In genomic region chr13:113266495-113266951, GRCm38 (mm10) we compare ENCODE assay signal across 8 mouse cellular contexts. TPM values are rescaled to one million over a fixed set of nuclear protein-coding genes. Genes with fewer than 3 reads are reported as not detected.
DNase-seq lines count a peak whose midpoint lies in the region; ATAC-seq and TF ChIP-seq lines count a peak whose summit lies in the region.

No protein-coding gene starts in this region.

- 33% methylated on average over 9 of the region's 9 CpGs for WGBS in forebrain, embryonic 12.5 days
- 20% methylated on average over 9 of the region's 9 CpGs for WGBS in heart, postnatal 0 days
- WGBS in lung, adult 2 months = 21% methylated on average over 9 of the region's 9 CpGs

- peak; percentile 30; the same call in 1 of the 2 replicates for ATAC-seq in forebrain, embryonic 12.5 days (ENCODE audit: low FRiP score)
- no peak for ATAC-seq in heart, postnatal 0 days (ENCODE audit: insufficient read depth, low read depth)
- peak; percentile 34; the same call in 1 of the 2 replicates for ATAC-seq in neutrophil, adult 5-6 weeks (ENCODE audit: extremely low read depth, insufficient number of reproducible peaks, low FRiP score, poor library complexity, severe bottlenecking)

- no peak overlapping the region for H3K9ac ChIP-seq in ES-E14 (ENCODE audit: insufficient read depth, low read depth, low read length, poor library complexity, severe bottlenecking)
- no peak overlapping the region for H3K9ac ChIP-seq in forebrain, embryonic 12.5 days
- no peak overlapping the region for H3K9ac ChIP-seq in heart, postnatal 0 days (replicated peaks; ENCODE audit: low read depth, low read length)

- no peak overlapping the region for H3K27ac ChIP-seq in ES-E14 (ENCODE audit: insufficient read depth, low read depth, low read length, poor library complexity, severe bottlenecking)
- no peak overlapping the region for H3K27ac ChIP-seq in forebrain, embryonic 12.5 days
- H3K27ac ChIP-seq in heart, postnatal 0 days (ENCODE audit: low read depth) = no peak overlapping the region

- TF ChIP-seq EP300 in heart, postnatal 0 days (IDR thresholded peaks at IDR 0.05; ENCODE audit: low read depth) = no peak

- H3K27me3 ChIP-seq in forebrain, embryonic 12.5 days = no peaks in the 10 kb centered on the region
- 0 out of 2 replicates have a peak, but pooled peaks cover 5% of the 10 kb centered on the region for H3K27me3 ChIP-seq in heart, postnatal 0 days (ENCODE audit: control insufficient read depth, insufficient read depth, low read length)

- no peak overlapping the region for H3K4me3 ChIP-seq in ES-E14 (ENCODE audit: insufficient read depth in 1 of 2, low read depth in 1 of 2, low read length in 2 of 2, poor library complexity in 1 of 2, severe bottlenecking in 1 of 2)
- H3K4me3 ChIP-seq in forebrain, embryonic 12.5 days (replicated peaks) = no peak overlapping the region
- H3K4me3 ChIP-seq in heart, postnatal 0 days (ENCODE audit: low read depth, low read length) = no peak overlapping the region
- peak overlapping the region; percentile 29 for H3K4me3 ChIP-seq in lung, adult 2 months (replicated peaks; ENCODE audit: extremely low read depth, low read depth, low read length)

- DNase-seq in ES-E14 (ENCODE audit: low read depth, low spot score) = peak; percentile 69
- DNase-seq in c-Kit-positive CD71-positive TER-119-negative erythroid progenitor cells, embryonic 14.5 days (ENCODE audit: low read depth) = peak; percentile 46
- DNase-seq in heart, postnatal 0 days (ENCODE audit: low spot score) = peak; percentile 56
- peak; percentile 84 to 85 for DNase-seq in kidney, postnatal 4 days
- DNase-seq in lung, adult 2 months = peak; percentile 73
- peak; percentile 17 to 70 for DNase-seq in thymus, postnatal 10 days (ENCODE audit: low spot score in 2 of 2)

- in situ Hi-C loops in ES-E14 (cut with MboI; ENCODE audit: low sequenced_read_pairs in 2 of 2, unreplicated experiment in 2 of 2) = loop anchor here in 1 of 2 experiments (25.0 kb wide), 1 partner anchor 204 kb away; no protein-coding TSS in a partner anchor

- no peak overlapping the region for H3K4me2 ChIP-seq in forebrain, embryonic 12.5 days
- peak overlapping the region; percentile 36; the same call in 1 of the 2 replicates for H3K4me2 ChIP-seq in heart, postnatal 0 days (ENCODE audit: low read depth, low read length)

- peak; percentile 85 for TF ChIP-seq CTCF in heart, postnatal 0 days (IDR thresholded peaks at IDR 0.05; ENCODE audit: low read depth)
- peak; percentile 31 for TF ChIP-seq CTCF in lung, adult 2 months (IDR thresholded peaks at IDR 0.05; ENCODE audit: insufficient read depth, low read length)

- no peaks in the 10 kb centered on the region for H3K9me3 ChIP-seq in ES-E14 (ENCODE audit: control insufficient read depth, insufficient read depth, low read depth, low read length)
- no peaks in the 10 kb centered on the region for H3K9me3 ChIP-seq in forebrain, embryonic 12.5 days
- H3K9me3 ChIP-seq in heart, postnatal 0 days (replicated peaks; ENCODE audit: control insufficient read depth, low read length) = no peaks in the 10 kb centered on the region

- no peak for TF ChIP-seq POLR2A in lung, adult 2 months (IDR thresholded peaks at IDR 0.05; ENCODE audit: borderline replicate concordance, extremely low read depth, low read depth, low read length)

- H3K36me3 ChIP-seq in ES-E14 (ENCODE audit: control insufficient read depth, insufficient read depth, low read length, poor library complexity, severe bottlenecking) = no peaks in the 10 kb centered on the region
- no peaks in the 10 kb centered on the region for H3K36me3 ChIP-seq in forebrain, embryonic 12.5 days (replicated peaks)
- H3K36me3 ChIP-seq in heart, postnatal 0 days (replicated peaks; ENCODE audit: control insufficient read depth, insufficient read depth, low read length) = no peaks in the 10 kb centered on the region

- peaks cover 2% of the 10 kb centered on the region in 2 experiments; a peak in 1 of 4 replicates for H3K4me1 ChIP-seq in ES-E14 (ENCODE audit: control insufficient read depth in 2 of 2, insufficient read depth in 2 of 2, low read length in 2 of 2, poor library complexity in 1 of 2)
- H3K4me1 ChIP-seq in forebrain, embryonic 12.5 days = no peaks in the 10 kb centered on the region
- no peaks in the 10 kb centered on the region for H3K4me1 ChIP-seq in heart, postnatal 0 days (ENCODE audit: control insufficient read depth, insufficient read depth)
- H3K4me1 ChIP-seq in lung, adult 2 months (ENCODE audit: control insufficient read depth, insufficient read depth, low read length) = peaks cover 2% of the 10 kb centered on the region; the same call in 1 of the 2 replicates

TF ChIP-seq in ES-E14, 5 proteins besides CTCF, POLR2A, EP300 and RAD21:
- no peak for TF ChIP-seq ZNF384 (IDR thresholded peaks at IDR 0.05; ENCODE audit: low read depth, low read length)
- TF ChIP-seq CHD2 (IDR thresholded peaks at IDR 0.05; ENCODE audit: low read depth, low read length) = no peak
- no peak for TF ChIP-seq MAFK (IDR thresholded peaks at IDR 0.05; ENCODE audit: insufficient read depth, low read depth, low read length)
- 0 out of 2 replicates have a peak, but pooled peaks have one; percentile 6 for TF ChIP-seq ZC3H11A (IDR thresholded peaks at IDR 0.05; ENCODE audit: borderline replicate concordance, low read depth, low read length)
TF ChIP-seq in ES-E14: peak in this region for 1.

RNA-seq across cellular contexts. Expression of gene BC067074, which starts 26.4 kb away (rescaled TPM):
- 4.1 and 6.6 TPM in 2 replicates for total RNA-seq in ES-E14 (2012; rRNA removed)
- polyA plus RNA-seq in forebrain, embryonic 12.5 days (2016; fragmentation: Nextera tagmentation; extraction: Ambion mirVana) = 2.0 and 2.2 TPM in 2 replicates
- 1.8 and 4.7 TPM in 2 replicates for total RNA-seq in heart, postnatal 0 days (2014; rRNA removed; ENCODE audit: low replicate concordance)
- polyA plus RNA-seq in heart, postnatal 0 days (2015; fragmentation: Nextera tagmentation; extraction: Ambion mirVana) = 1.1 and 1.3 TPM in 2 replicates
- 4.2 and 6.2 TPM in 2 replicates for polyA plus RNA-seq in lung, adult 2 months (2012; rRNA removed)
- not detected in 2 replicates for total RNA-seq in neutrophil, adult 5-6 weeks (2017)

RNA-seq across cellular contexts. Expression of gene Gzmk, which starts 40.8 kb away (rescaled TPM):
- total RNA-seq in ES-E14 (2012; rRNA removed) = not detected in 2 replicates
- not detected in 2 replicates for polyA plus RNA-seq in forebrain, embryonic 12.5 days (2016; fragmentation: Nextera tagmentation; extraction: Ambion mirVana)
- not detected in 2 replicates for total RNA-seq in heart, postnatal 0 days (2014; rRNA removed; ENCODE audit: low replicate concordance)
- not detected in 2 replicates for polyA plus RNA-seq in heart, postnatal 0 days (2015; fragmentation: Nextera tagmentation; extraction: Ambion mirVana)
- polyA plus RNA-seq in lung, adult 2 months (2012; rRNA removed) = 0.11 TPM in 1 of 2 replicates, not detected in the other
- total RNA-seq in neutrophil, adult 5-6 weeks (2017) = 0.58 TPM in 1 of 2 replicates, not detected in the other

RNA-seq across cellular contexts. Expression of gene Esm1, which starts 57.1 kb away (rescaled TPM):
- not detected in 2 replicates for total RNA-seq in ES-E14 (2012; rRNA removed)
- polyA plus RNA-seq in forebrain, embryonic 12.5 days (2016; fragmentation: Nextera tagmentation; extraction: Ambion mirVana) = 1.4 and 2.5 TPM in 2 replicates
- total RNA-seq in heart, postnatal 0 days (2014; rRNA removed; ENCODE audit: low replicate concordance) = 1.7 TPM in 1 of 2 replicates, not detected in the other
- 0.61 and 0.78 TPM in 2 replicates for polyA plus RNA-seq in heart, postnatal 0 days (2015; fragmentation: Nextera tagmentation; extraction: Ambion mirVana)
- 5.7 and 12.2 TPM in 2 replicates for polyA plus RNA-seq in lung, adult 2 months (2012; rRNA removed)
- 0.23 TPM in 1 of 2 replicates, not detected in the other for total RNA-seq in neutrophil, adult 5-6 weeks (2017)
